ENCODE assay signal across 14 mouse cellular contexts in the genomic region with DNA sequence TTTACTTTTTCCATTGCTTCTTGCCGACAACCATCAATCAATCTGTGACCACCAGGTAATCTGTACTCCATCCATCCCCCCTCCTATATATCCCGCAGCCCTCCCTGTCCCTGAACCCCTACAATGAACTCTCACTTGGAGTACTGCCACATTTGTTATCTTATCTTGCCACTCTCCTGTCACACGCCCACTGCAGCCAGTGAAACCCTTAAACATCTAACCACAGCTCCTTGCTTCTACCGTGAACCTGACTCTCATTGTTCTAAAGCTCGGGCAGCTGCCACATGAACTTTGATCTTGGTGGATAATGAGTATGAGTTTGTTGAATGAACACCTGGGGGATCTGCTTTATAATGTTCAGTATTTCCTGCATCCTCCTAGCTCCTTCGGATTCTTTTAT.
"Had no signal": no experiment of that assay in that cellular context is flagged by ENCODE, and none has a peak within 500 bp of the region (broad histone marks: within the 10 kb centered on the region; RNA-seq: fewer than 3 reads in every experiment).

No protein-coding gene starts in this region.

- H3K36me3 ChIP-seq: limb, embryonic 13.5 days; midbrain, embryonic 12.5 days; neural tube, embryonic 13.5 days had no signal

- H3K27me3 ChIP-seq: limb, embryonic 13.5 days; neural tube, embryonic 13.5 days had no signal

- H3K9ac ChIP-seq: limb, embryonic 13.5 days; liver, embryonic 14.5 days; midbrain, embryonic 12.5 days; neural tube, embryonic 13.5 days had no signal

- H3K27ac ChIP-seq: layer of hippocampus, adult 2 months; limb, embryonic 13.5 days; liver, embryonic 14.5 days; midbrain, embryonic 12.5 days; neural tube, embryonic 13.5 days had no signal

- H3K4me3 ChIP-seq: layer of hippocampus, adult 2 months; limb, embryonic 13.5 days; midbrain, embryonic 12.5 days; neural tube, embryonic 13.5 days had no signal

- H3K9me3 ChIP-seq: limb, embryonic 13.5 days; midbrain, embryonic 12.5 days; neural tube, embryonic 13.5 days had no signal

- ATAC-seq: inflammation-experienced regulatory T-cells, adult 6 months; midbrain, embryonic 16.5 days had no signal

- DNase-seq: kidney, adult 8-10 months; kidney, postnatal 10 days; kidney, postnatal 4 days; left cerebral cortex, postnatal 4 days; lung, adult 18-20 months; right cerebral cortex, adult 18-20 months; right cerebral cortex, postnatal 25 days had no signal

- H3K4me2 ChIP-seq: limb, embryonic 13.5 days; midbrain, embryonic 12.5 days; neural tube, embryonic 13.5 days had no signal
